Mouse (Mus musculus): Measurements from ENCODE around the gene Acsf2. TPM values are rescaled to one million over a fixed set of nuclear protein-coding genes. Genes with fewer than 3 reads are reported as not detected.

The Acsf2 gene
- polyA plus RNA-seq, 1 experiment from 2014 or later: 9.3 TPM

Other genes with a start within 250 kb of the Acsf2 start
- gene Abcc3, start 208.9 kb downstream of the Acsf2 start, polyA plus RNA-seq (2014; fragmentation: Nextera tagmentation; extraction: Ambion mirVana): 4.5 and 5.8 TPM in 2 replicates
- 13.5 and 17.6 TPM in 2 replicates for gene Cacna1g, start 127.7 kb downstream of the Acsf2 start, polyA plus RNA-seq (2014; fragmentation: Nextera tagmentation; extraction: Ambion mirVana)
- 0.13 and 0.48 TPM in 2 replicates for gene Spata20, start 115.7 kb downstream of the Acsf2 start, polyA plus RNA-seq (2014; fragmentation: Nextera tagmentation; extraction: Ambion mirVana)
- 7.5 and 11.1 TPM in 2 replicates for gene Epn3, start 101.9 kb downstream of the Acsf2 start, polyA plus RNA-seq (2014; fragmentation: Nextera tagmentation; extraction: Ambion mirVana)
- 1.6 and 2.1 TPM in 2 replicates for gene Mycbpap, start 80.1 kb downstream of the Acsf2 start, polyA plus RNA-seq (2014; fragmentation: Nextera tagmentation; extraction: Ambion mirVana)
- gene Rsad1, start 52.6 kb downstream of the Acsf2 start, polyA plus RNA-seq (2014; fragmentation: Nextera tagmentation; extraction: Ambion mirVana): 3.1 and 3.4 TPM in 2 replicates
- gene Chad, start 36.8 kb downstream of the Acsf2 start, polyA plus RNA-seq (2014; fragmentation: Nextera tagmentation; extraction: Ambion mirVana): 5.0 and 7.1 TPM in 2 replicates
- 147 and 157 TPM in 2 replicates for gene Lrrc59, start 27.9 kb upstream of the Acsf2 start, polyA plus RNA-seq (2014; fragmentation: Nextera tagmentation; extraction: Ambion mirVana)
- gene Mrpl27, start 51.9 kb upstream of the Acsf2 start, polyA plus RNA-seq (2014; fragmentation: Nextera tagmentation; extraction: Ambion mirVana): 148 and 149 TPM in 2 replicates
- 20.7 and 20.9 TPM in 2 replicates for gene Eme1, start 52.1 kb upstream of the Acsf2 start, polyA plus RNA-seq (2014; fragmentation: Nextera tagmentation; extraction: Ambion mirVana)
- 20.5 and 22.9 TPM in 2 replicates for gene Xylt2, start 75.6 kb upstream of the Acsf2 start, polyA plus RNA-seq (2014; fragmentation: Nextera tagmentation; extraction: Ambion mirVana)
- gene Gm11541, start 102.6 kb upstream of the Acsf2 start, polyA plus RNA-seq (2014; fragmentation: Nextera tagmentation; extraction: Ambion mirVana): 2.3 and 2.9 TPM in 2 replicates
- not detected in 2 replicates for gene Cdc34b, start 139.9 kb upstream of the Acsf2 start, polyA plus RNA-seq (2014; fragmentation: Nextera tagmentation; extraction: Ambion mirVana)
- gene Tmem92, start 180.8 kb upstream of the Acsf2 start, polyA plus RNA-seq (2014; fragmentation: Nextera tagmentation; extraction: Ambion mirVana): not detected in 2 replicates

All from stomach, embryonic 14.5 days (tissue).